Mouse (Mus musculus) left cerebral cortex, postnatal 36 days (tissue): ENCODE results near the gene Suv39h1. TPM values are rescaled to one million over a fixed set of nuclear protein-coding genes. Genes with fewer than 3 reads are reported as not detected.
"Not testable (repeated sequence)": the region's sequence is repeated elsewhere in the genome, so short reads cannot be mapped to it uniquely, and the experiment has no call there.

Experiments used
- DNase-seq, 2 experiments: peaks; one replicate each; pipeline ENCODE4 v3.0.0; 2021 to 2022; ENCODE audit warnings: low spot score in 2 of 2, mixed read lengths in 1 of 2
- intact Hi-C: fragments of 180-260 bp; cut with DNase I; formaldehyde crosslinking; loops from one replicate; pipeline ENCODE4 v1.15.1; 2025
- total RNA-seq, 2 experiments: library from RNA; stranded (reverse); gene quantifications; 2 replicates each; pipeline ENCODE4 v1.2.3; 2021

Suv39h1 gene
- 10 to 100 TPM; 28.3 TPM for total RNA-seq

- intact Hi-C loops, result loop anchor here (5.0 kb wide), 1 partner anchor 127 kb away; the partner anchor contains the start of gene Hdac6
- DNase-seq, result peak; percentile 91
Observed at GRCm38 (mm10) chrX:8074430-8075014, at the start of gene Suv39h1. Gene Suv39h1, minus strand, starts transcription at chrX:8074760.

- no peak for DNase-seq
- intact Hi-C loops, result loop anchor here (10.0 kb wide), 1 partner anchor 199 kb away; the partner anchor contains the start of gene Eras
Observed at GRCm38 (mm10) chrX:8123821-8124470, 49.4 kb upstream of the Suv39h1 start.

GRCm38 (mm10) chrX:8117264-8117663, 42.7 kb upstream of the Suv39h1 start:
- intact Hi-C loops, result no loop called here
- no peak for DNase-seq

- no peak for DNase-seq
- intact Hi-C loops, result no loop called here
Observed at GRCm38 (mm10) chrX:8115275-8115674, 40.7 kb upstream of the Suv39h1 start.

- DNase-seq, result no peak
- intact Hi-C loops, result no loop called here
Observed at GRCm38 (mm10) chrX:8105019-8105418, 30.5 kb upstream of the Suv39h1 start.

GRCm38 (mm10) chrX:8102213-8102668, 27.7 kb upstream of the Suv39h1 start:
- intact Hi-C loops, result no loop called here
- no peak for DNase-seq

GRCm38 (mm10) chrX:8101017-8101416, 26.5 kb upstream of the Suv39h1 start:
- DNase-seq, result peak; percentile 30 to 34
- intact Hi-C loops, result no loop called here

- no peak for DNase-seq
- intact Hi-C loops, result loop anchor here (10.0 kb wide), 1 partner anchor 155 kb away; the partner anchor contains the start of gene Hdac6
Observed at GRCm38 (mm10) chrX:8099435-8099834, 24.9 kb upstream of the Suv39h1 start.

- peak; percentile 92 to 94 for DNase-seq
- intact Hi-C loops, result loop anchor here (10.0 kb wide), 1 partner anchor 152 kb away; the partner anchor contains the start of gene Hdac6
Observed at GRCm38 (mm10) chrX:8096787-8097242, 22.3 kb upstream of the Suv39h1 start.

GRCm38 (mm10) chrX:8096068-8096786, 21.7 kb upstream of the Suv39h1 start:
- peak; percentile 84 to 89 for DNase-seq
- intact Hi-C loops, result loop anchor here (10.0 kb wide), 1 partner anchor 151 kb away; the partner anchor contains the start of gene Hdac6

- DNase-seq, result no peak
- intact Hi-C loops, result loop anchor here (10.0 kb wide), 1 partner anchor 151 kb away; the partner anchor contains the start of gene Hdac6
Observed at GRCm38 (mm10) chrX:8095546-8095945, 21.0 kb upstream of the Suv39h1 start.

GRCm38 (mm10) chrX:8090954-8091347, 16.4 kb upstream of the Suv39h1 start:
- intact Hi-C loops, result loop anchor here (10.0 kb wide), 1 partner anchor 146 kb away; the partner anchor contains the start of gene Hdac6
- not testable (repeated sequence) for DNase-seq

GRCm38 (mm10) chrX:8090346-8090953, 15.9 kb upstream of the Suv39h1 start, which contains the start of gene Was:
Gene Was, minus strand, starts transcription at chrX:8090498.
- DNase-seq, result no peak
- intact Hi-C loops, result loop anchor here (10.0 kb wide), 1 partner anchor 146 kb away; the partner anchor contains the start of gene Hdac6

GRCm38 (mm10) chrX:8089746-8090145, 15.2 kb upstream of the Suv39h1 start:
- intact Hi-C loops, result loop anchor here (10.0 kb wide), 1 partner anchor 145 kb away; the partner anchor contains the start of gene Hdac6

GRCm38 (mm10) chrX:8085611-8086010, 11.1 kb upstream of the Suv39h1 start:
- no peak for DNase-seq
- intact Hi-C loops, result no loop called here

More at GRCm38 (mm10) chrX:8089746-8090145, 15.2 kb upstream of the Suv39h1 start:
- DNase-seq, result no peak

GRCm38 (mm10) chrX:8084771-8085259, 10.3 kb upstream of the Suv39h1 start:
- intact Hi-C loops, result no loop called here
- DNase-seq, result no peak

GRCm38 (mm10) chrX:8075104-8075503, 544 bp upstream of the Suv39h1 start:
- intact Hi-C loops, result no loop called here
- DNase-seq, result no peak

- peak; percentile 5 to 8 for DNase-seq
- intact Hi-C loops, result loop anchor here (5.0 kb wide), 1 partner anchor 127 kb away; the partner anchor contains the start of gene Hdac6
Observed at GRCm38 (mm10) chrX:8073881-8074429, 605 bp downstream of the Suv39h1 start.

- intact Hi-C loops, result no loop called here
- DNase-seq, result no peak
Observed at GRCm38 (mm10) chrX:8069166-8069565, 5.4 kb downstream of the Suv39h1 start.
